8 mouse cellular contexts compared by ENCODE assay signal in the genomic region with DNA sequence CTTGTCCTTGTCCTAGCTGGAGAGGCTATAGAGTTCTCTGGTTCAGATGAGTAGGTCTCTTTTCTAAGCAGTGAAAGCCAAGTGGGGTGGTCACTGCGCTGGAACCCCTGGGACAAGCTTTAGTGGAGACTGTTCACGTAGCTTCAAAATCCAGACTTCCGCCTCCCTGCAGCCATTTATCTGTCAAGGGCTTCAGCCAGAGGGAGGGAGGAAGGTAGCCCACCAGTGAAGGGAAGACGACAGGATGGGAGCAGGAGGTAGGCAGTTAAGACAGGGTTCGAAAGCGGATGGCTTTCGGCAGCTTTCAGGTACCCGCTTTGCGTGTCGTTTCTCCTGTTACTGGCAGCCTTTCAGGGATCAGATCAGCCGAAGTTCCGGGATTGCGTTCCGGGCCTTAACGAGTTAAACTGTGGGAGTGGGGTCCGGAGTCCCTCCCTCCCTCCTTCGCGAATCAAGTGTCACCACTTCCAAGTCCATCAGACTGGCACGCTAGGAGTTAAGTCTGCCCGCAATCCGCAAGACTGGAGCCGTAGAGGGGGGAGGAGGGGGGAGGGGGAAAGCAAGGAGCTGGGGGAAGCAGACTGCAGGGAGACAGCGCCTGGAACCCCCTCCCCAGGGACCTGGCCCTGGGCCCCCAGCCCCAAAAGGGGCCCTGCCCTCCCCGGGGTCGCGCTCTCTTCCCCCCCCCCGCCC. TPM values are rescaled to one million over a fixed set of nuclear protein-coding genes. Genes with fewer than 3 reads are reported as not detected.
DNase-seq lines count a peak whose midpoint lies in the region; ATAC-seq and TF ChIP-seq lines count a peak whose summit lies in the region.

No protein-coding gene starts in this region.

- peaks cover 14% of the 10 kb centered on the region for H3K4me1 ChIP-seq in heart, embryonic 11.5 days (ENCODE audit: control insufficient read depth, insufficient read depth, low read length)
- H3K4me1 ChIP-seq in kidney, embryonic 15.5 days, result peaks cover 32% of the 10 kb centered on the region
- H3K4me1 ChIP-seq in liver, embryonic 16.5 days (ENCODE audit: control insufficient read depth, low read depth, low read length), result peaks cover 21% of the 10 kb centered on the region
- peaks cover 10% of the 10 kb centered on the region for H3K4me1 ChIP-seq in olfactory bulb, adult 2 months (ENCODE audit: control insufficient read depth, insufficient read depth, low read length)

- peak; percentile 43 for ATAC-seq in heart, embryonic 11.5 days (replicated peaks; ENCODE audit: insufficient number of reproducible peaks, low FRiP score, low TSS enrichment)
- ATAC-seq in kidney, embryonic 15.5 days (replicated peaks; ENCODE audit: low FRiP score), result peak; percentile 65
- ATAC-seq in liver, embryonic 16.5 days (ENCODE audit: low read depth), result no peak

- under 1% methylated on average over 25 of the region's 27 CpGs for WGBS in heart, embryonic 11.5 days (ENCODE audit: insufficient replicate concordance)
- WGBS in kidney, embryonic 15.5 days, result 0% methylated on average over 25 of the region's 27 CpGs
- under 1% methylated on average over 23 of the region's 27 CpGs for WGBS in liver, embryonic 16.5 days (ENCODE audit: insufficient replicate concordance)
- 0% methylated on average over 24 of the region's 27 CpGs for WGBS in olfactory bulb, adult 2 months

- no peaks in the 10 kb centered on the region for H3K36me3 ChIP-seq in heart, embryonic 11.5 days (ENCODE audit: control insufficient read depth, insufficient read depth, low read length)
- H3K36me3 ChIP-seq in kidney, embryonic 15.5 days, result no peaks in the 10 kb centered on the region
- no peaks in the 10 kb centered on the region for H3K36me3 ChIP-seq in liver, embryonic 16.5 days (ENCODE audit: control insufficient read depth, insufficient read depth)

- intact Hi-C loops in gastrocnemius, adult 2 months (cut with DNase I), result no loop called here

- peak overlapping the region; percentile 95 for H3K27ac ChIP-seq in gastrocnemius, adult 2 months
- H3K27ac ChIP-seq in heart, embryonic 11.5 days (ENCODE audit: low read depth, low read length), result peak overlapping the region; percentile 92
- H3K27ac ChIP-seq in kidney, embryonic 15.5 days, result peak overlapping the region; percentile 99
- peak overlapping the region; percentile 57; the same call in 1 of the 2 replicates for H3K27ac ChIP-seq in liver, embryonic 16.5 days (ENCODE audit: low read length)
- H3K27ac ChIP-seq in olfactory bulb, adult 2 months (ENCODE audit: insufficient read depth, low read depth, low read length), result peak overlapping the region; percentile 55

- peak overlapping the region; percentile 78 for H3K9ac ChIP-seq in heart, embryonic 11.5 days (ENCODE audit: low read depth, low read length)
- peak overlapping the region; percentile 87 for H3K9ac ChIP-seq in kidney, embryonic 15.5 days
- H3K9ac ChIP-seq in liver, embryonic 16.5 days (ENCODE audit: low read depth, low read length), result no peak overlapping the region; the same call in 1 of the 2 replicates

- H3K9me3 ChIP-seq in heart, embryonic 11.5 days (replicated peaks; ENCODE audit: control insufficient read depth, low read length), result no peaks in the 10 kb centered on the region
- no peaks in the 10 kb centered on the region for H3K9me3 ChIP-seq in kidney, embryonic 15.5 days (replicated peaks)
- H3K9me3 ChIP-seq in liver, embryonic 16.5 days (replicated peaks; ENCODE audit: control insufficient read depth, low read length), result no peaks in the 10 kb centered on the region

- no peak for TF ChIP-seq CTCF in gastrocnemius, adult 2 months (IDR thresholded peaks at IDR 0.05)
- TF ChIP-seq CTCF in olfactory bulb, adult 2 months (IDR thresholded peaks at IDR 0.05; ENCODE audit: insufficient read depth, low read depth, low read length), result no peak

- DNase-seq in gastrocnemius, adult 2 months, result peak; percentile 34
- no peak for DNase-seq in gastrocnemius, adult 8-10 months (ENCODE audit: low spot score in 2 of 2)
- peak; percentile 91 for DNase-seq in cerebellum, postnatal 14 days
- DNase-seq in urinary bladder, postnatal 4 days (ENCODE audit: low spot score in 2 of 2), result peak; percentile 72 to 80

- peak overlapping the region; percentile 81 for H3K4me3 ChIP-seq in gastrocnemius, adult 2 months
- H3K4me3 ChIP-seq in heart, embryonic 11.5 days (ENCODE audit: low read depth, low read length), result peak overlapping the region; percentile 75
- peak overlapping the region; percentile 80 for H3K4me3 ChIP-seq in kidney, embryonic 15.5 days (replicated peaks)
- H3K4me3 ChIP-seq in liver, embryonic 16.5 days (ENCODE audit: low read depth, low read length), result peak overlapping the region; percentile 55
- H3K4me3 ChIP-seq in olfactory bulb, adult 2 months (ENCODE audit: insufficient read depth, low read depth, low read length), result peak overlapping the region; percentile 95

- peak overlapping the region; percentile 83 for H3K4me2 ChIP-seq in heart, embryonic 11.5 days
- H3K4me2 ChIP-seq in kidney, embryonic 15.5 days, result peak overlapping the region; percentile 95
- H3K4me2 ChIP-seq in liver, embryonic 16.5 days (ENCODE audit: low read depth, low read length), result peak overlapping the region; percentile 61

- H3K27me3 ChIP-seq in heart, embryonic 11.5 days (ENCODE audit: control insufficient read depth, insufficient read depth, low read length), result no peaks in the 10 kb centered on the region
- H3K27me3 ChIP-seq in kidney, embryonic 15.5 days, result no peaks in the 10 kb centered on the region
- H3K27me3 ChIP-seq in liver, embryonic 16.5 days (ENCODE audit: control insufficient read depth, insufficient read depth, low read depth, low read length), result peaks cover 48% of the 10 kb centered on the region

- TF ChIP-seq POLR2A in olfactory bulb, adult 2 months (IDR thresholded peaks at IDR 0.05; ENCODE audit: insufficient read depth, low read depth, low read length), result no peak

RNA-seq across cellular contexts. Expression of a gene that starts 4.2 kb away (rescaled TPM):
- 10 to 100 TPM; 38.3 to 43.6 TPM for total RNA-seq in gastrocnemius, adult 2 months (2021)
- total RNA-seq in gastrocnemius, adult 8-10 months (2022), result 10 to 100 TPM; 36.4 to 43.8 (median 41.7) TPM
- polyA plus RNA-seq in heart, embryonic 11.5 days (2014; fragmentation: Nextera tagmentation; extraction: Ambion mirVana), result 8.7 and 9.3 TPM in 2 replicates
- polyA plus RNA-seq in kidney, embryonic 15.5 days (2015; fragmentation: Nextera tagmentation; extraction: Ambion mirVana), result 11.3 and 11.7 TPM in 2 replicates
- polyA plus RNA-seq in liver, embryonic 16.5 days (2015; fragmentation: Nextera tagmentation; extraction: Ambion mirVana), result 2.2 TPM in 2 replicates
- polyA plus RNA-seq in olfactory bulb, adult 2 months (2012; ENCODE audit: insufficient read depth, insufficient read length, low replicate concordance, missing spikeins), result not detected in 2 replicates

RNA-seq across cellular contexts. Expression of a gene that starts 23.6 kb away (rescaled TPM):
- under 1 TPM; 0.22 to 0.23 TPM for total RNA-seq in gastrocnemius, adult 2 months (2021)
- under 1 TPM in 2 of 4 experiments, not detected in 2; 0.29 to 0.54 TPM for total RNA-seq in gastrocnemius, adult 8-10 months (2022)
- polyA plus RNA-seq in heart, embryonic 11.5 days (2014; fragmentation: Nextera tagmentation; extraction: Ambion mirVana), result 0.14 TPM in 1 of 2 replicates, not detected in the other
- 0.60 and 2.5 TPM in 2 replicates for polyA plus RNA-seq in kidney, embryonic 15.5 days (2015; fragmentation: Nextera tagmentation; extraction: Ambion mirVana)
- polyA plus RNA-seq in liver, embryonic 16.5 days (2015; fragmentation: Nextera tagmentation; extraction: Ambion mirVana), result not detected in 2 replicates
- polyA plus RNA-seq in olfactory bulb, adult 2 months (2012; ENCODE audit: insufficient read depth, insufficient read length, low replicate concordance, missing spikeins), result not detected in 2 replicates

RNA-seq across cellular contexts. Expression of a gene that starts 37.4 kb away (rescaled TPM):
- total RNA-seq in gastrocnemius, adult 2 months (2021), result not detected
- not detected for total RNA-seq in gastrocnemius, adult 8-10 months (2022)
- polyA plus RNA-seq in heart, embryonic 11.5 days (2014; fragmentation: Nextera tagmentation; extraction: Ambion mirVana), result not detected in 2 replicates
- not detected in 2 replicates for polyA plus RNA-seq in kidney, embryonic 15.5 days (2015; fragmentation: Nextera tagmentation; extraction: Ambion mirVana)
- polyA plus RNA-seq in liver, embryonic 16.5 days (2015; fragmentation: Nextera tagmentation; extraction: Ambion mirVana), result not detected in 2 replicates
- not detected in 2 replicates for polyA plus RNA-seq in olfactory bulb, adult 2 months (2012; ENCODE audit: insufficient read depth, insufficient read length, low replicate concordance, missing spikeins)

Comparison
In these comparisons a context has a peak if more than half of its experiments do, and no peak if none do; other contexts are left out.
1. DNase-seq: peak in gastrocnemius, adult 2 months (single experiment), cerebellum, postnatal 14 days (2 of 2) and urinary bladder, postnatal 4 days (2 of 2); none in gastrocnemius, adult 8-10 months (0 of 2).
2. Peak in every context shown above with its lines, with median percentiles within 50 percentile points of each other: H3K27ac ChIP-seq, H3K4me3 ChIP-seq and H3K4me2 ChIP-seq.